Mouse (Mus musculus) midbrain, embryonic 14.5 days (tissue): ENCODE measurements at regions not wholly inside any gene's neighbourhood (a gene's known extent, or its start where the extent isn't known, plus 50 kb on each side); places are given as distances from the start of the nearest gene placed in this dataset.
A peak's percentile ranks its signal among the peaks of the same experiment; 100 is the strongest.

Source experiments
- ATAC-seq: fragments of 200-750 bp; cut with Nextera tagmentation; 2 replicates; pipeline ENCODE4 v1.8.0; 2017; ENCODE audit warnings: moderate number of reproducible peaks, moderate library complexity; ENCODE audit not compliant: low FRiP score, low TSS enrichment
- DNase-seq: peaks from one replicate; pipeline ENCODE4 v3.0.0-alpha.2; 2015
- H3K27ac ChIP-seq: fragments of 300-500 bp; sonication (generic); replicated peaks from 2 replicates; pipeline ENCODE4 v1.5.1; 2014; ENCODE audit warnings: mild to moderate bottlenecking, low read depth, low read length, moderate library complexity
- H3K27me3 ChIP-seq: fragments of 300-500 bp; sonication (generic); 2 replicates; pipeline ENCODE4 v1.6.1; 2014; ENCODE audit warnings: low read length, control low read depth, mixed read lengths; ENCODE audit not compliant: control insufficient read depth, insufficient read depth
- H3K36me3 ChIP-seq: fragments of 300-500 bp; sonication (generic); 2 replicates; pipeline ENCODE4 v1.6.1; 2014; ENCODE audit warnings: low read length, control low read depth; ENCODE audit not compliant: control insufficient read depth, insufficient read depth
- H3K4me1 ChIP-seq: fragments of 300-500 bp; sonication (generic); 2 replicates; pipeline ENCODE4 v1.6.1; 2014; ENCODE audit warnings: mild to moderate bottlenecking, antibody characterized with exemption, low read length, control low read depth; ENCODE audit not compliant: control insufficient read depth, insufficient read depth
- H3K4me2 ChIP-seq: fragments of 300-500 bp; sonication (generic); 2 replicates; pipeline ENCODE4 v1.6.1; 2014; ENCODE audit warnings: mild to moderate bottlenecking, low read length, moderate library complexity
- H3K4me3 ChIP-seq: fragments of 300-500 bp; sonication (generic); replicated peaks from 2 replicates; pipeline ENCODE4 v1.5.1; 2014; ENCODE audit warnings: low read depth, low read length
- H3K9ac ChIP-seq: fragments of 300-500 bp; sonication (generic); replicated peaks from 2 replicates; pipeline ENCODE4 v1.6.1; 2014; ENCODE audit warnings: mild to moderate bottlenecking, low read length, moderate library complexity
- H3K9me3 ChIP-seq: fragments of 300-500 bp; sonication (generic); 2 replicates; pipeline ENCODE4 v1.6.1; 2016; ENCODE audit warnings: low read length, control low read depth, mixed read lengths; ENCODE audit not compliant: control insufficient read depth
- WGBS: fragments of 180-500 bp; shearing (Covaris S2); extraction: QIAGEN DNeasy Blood & Tissue Kit; methylation state at CpG from one replicate; pipeline ENCODE4 v1.1.7; 2014; 5-methylcytosine and 5-hydroxymethylcytosine counted together

DNA sequence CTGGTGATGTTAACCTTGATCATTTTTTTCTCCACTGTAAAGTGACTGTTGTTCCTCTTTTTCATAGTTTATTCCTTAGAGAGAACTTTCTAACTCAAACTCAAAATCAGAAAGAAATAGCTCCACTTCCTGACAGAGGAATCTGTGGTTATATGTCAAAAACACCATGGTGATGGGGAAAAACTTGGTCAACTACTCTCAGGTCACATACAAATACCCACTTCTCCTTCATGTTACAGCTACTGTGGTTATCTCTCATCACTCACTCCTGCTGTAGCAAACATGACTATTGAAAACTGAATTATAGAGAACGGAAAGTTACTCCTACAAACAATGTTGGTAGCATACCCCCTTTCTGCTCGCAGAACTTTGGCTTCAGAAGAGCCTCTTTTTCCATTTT is 127.1 kb upstream of the Cp start:
- Histone ChIP-seq H3K36me3 (no peaks in the 10 kb centered on the region), H3K9me3 (no peaks in the 10 kb centered on the region), H3K9ac (no peak overlapping the region), H3K27ac (no peak overlapping the region), H3K4me3 (no peak overlapping the region), H3K27me3 (no peaks in the 10 kb centered on the region), H3K4me1 (no peaks in the 10 kb centered on the region), H3K4me2 (no peak overlapping the region)
- 94% methylated on average over 2 of the region's 2 CpGs for WGBS
- ATAC-seq: no peak
- no peak for DNase-seq

DNA sequence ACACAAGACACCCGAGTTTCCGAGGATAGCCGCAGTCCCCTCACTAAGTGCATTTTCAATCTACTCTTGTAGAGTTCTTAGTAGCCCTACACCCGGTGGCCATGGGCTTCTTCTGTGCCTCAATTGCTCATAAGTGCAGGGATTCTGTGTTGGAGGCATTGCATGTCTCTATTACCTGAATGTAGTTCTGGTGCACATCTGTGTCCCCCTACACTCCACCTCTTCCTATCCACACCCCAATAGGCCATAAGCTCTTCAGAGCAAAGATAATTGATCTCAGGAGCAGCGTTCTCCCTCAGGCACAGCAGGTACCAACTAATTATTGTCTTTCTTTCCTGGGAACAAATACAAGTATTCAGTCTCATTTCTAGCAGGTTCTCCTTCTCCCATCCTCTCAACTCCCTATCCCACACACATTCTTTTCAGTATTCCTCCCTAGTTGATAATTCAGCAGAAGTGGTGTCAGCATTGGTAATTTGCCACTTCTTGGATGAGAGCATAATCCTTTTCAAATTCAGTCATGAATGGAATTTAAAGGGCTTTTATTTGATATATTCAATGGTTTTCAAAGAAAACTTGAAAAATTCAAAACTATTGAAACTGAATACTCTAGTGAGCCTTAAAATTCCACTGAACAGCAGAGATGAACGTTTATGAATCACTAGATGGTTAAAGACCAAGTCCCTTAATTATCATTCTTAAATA is 108.7 kb upstream of the Cp start:
- H3K4me2 ChIP-seq: no peak overlapping the region
- no peaks in the 10 kb centered on the region for H3K9me3 ChIP-seq
- no peak overlapping the region for H3K4me3 ChIP-seq
- DNase-seq (no peak), ATAC-seq (no peak)
- 81% methylated on average over 6 of the region's 6 CpGs for WGBS
- no peaks in the 10 kb centered on the region for H3K4me1 ChIP-seq
- no peaks in the 10 kb centered on the region for H3K27me3 ChIP-seq
- H3K36me3 ChIP-seq: no peaks in the 10 kb centered on the region
- no peak overlapping the region for H3K9ac ChIP-seq
- H3K27ac ChIP-seq: no peak overlapping the region

GRCm38 (mm10) chr3:19848736-19849269 is 108.1 kb upstream of the Cp start:
- Histone ChIP-seq H3K4me2 (no peak overlapping the region), H3K9ac (no peak overlapping the region), H3K36me3 (no peaks in the 10 kb centered on the region), H3K4me3 (no peak overlapping the region), H3K9me3 (no peaks in the 10 kb centered on the region), H3K27me3 (no peaks in the 10 kb centered on the region), H3K4me1 (no peaks in the 10 kb centered on the region), H3K27ac (no peak overlapping the region)
- no peak for ATAC-seq
- no peak for DNase-seq
- 71% methylated on average over 1 of the region's 1 CpGs for WGBS

GRCm38 (mm10) chr3:19882623-19883022 is 74.2 kb upstream of the Cp start:
- Histone ChIP-seq H3K36me3 (no peaks in the 10 kb centered on the region), H3K4me3 (no peak overlapping the region), H3K9me3 (no peaks in the 10 kb centered on the region), H3K9ac (no peak overlapping the region), H3K27ac (no peak overlapping the region), H3K4me1 (no peaks in the 10 kb centered on the region), H3K4me2 (no peak overlapping the region), H3K27me3 (no peaks in the 10 kb centered on the region)
- WGBS: 76% methylated on average over 2 of the region's 2 CpGs
- DNase-seq: no peak
- ATAC-seq: no peak

GRCm38 (mm10) chr3:19888405-19888804 is 68.4 kb upstream of the Cp start:
- H3K36me3 ChIP-seq: no peaks in the 10 kb centered on the region
- no peak overlapping the region for H3K9ac ChIP-seq
- H3K9me3 ChIP-seq: no peaks in the 10 kb centered on the region
- H3K27ac ChIP-seq: no peak overlapping the region
- no peak for ATAC-seq
- no peak for DNase-seq
- H3K4me2 ChIP-seq: no peak overlapping the region
- H3K27me3 ChIP-seq: no peaks in the 10 kb centered on the region
- no peak overlapping the region for H3K4me3 ChIP-seq
- no peaks in the 10 kb centered on the region for H3K4me1 ChIP-seq

DNA sequence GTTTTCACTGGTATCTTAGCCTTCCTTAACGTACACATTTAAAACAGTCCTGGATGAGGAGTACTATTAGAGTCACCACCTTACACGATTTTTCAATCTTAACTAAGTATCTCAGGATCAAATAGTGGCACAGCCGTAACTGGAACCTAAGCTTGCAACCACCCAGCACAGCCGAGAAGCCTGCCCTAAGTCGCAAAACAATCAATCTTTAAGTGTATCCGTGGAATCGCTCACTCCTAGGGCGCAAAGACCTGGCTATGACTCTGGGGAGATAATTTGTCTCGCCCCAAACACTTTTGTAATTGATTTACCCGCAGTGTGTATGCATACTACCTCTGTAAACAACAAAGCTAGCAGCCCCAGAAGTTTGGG is 62.6 kb upstream of the Cp start:
- Histone ChIP-seq H3K9ac (peak overlapping the region; percentile 32; the same call in 1 of the 2 replicates), H3K27me3 (no peaks in the 10 kb centered on the region), H3K36me3 (0 out of 2 replicates have a peak, but pooled peaks cover 2% of the 10 kb centered on the region), H3K4me1 (peaks cover 18% of the 10 kb centered on the region), H3K4me2 (peak overlapping the region; percentile 58), H3K4me3 (peak overlapping the region; percentile 81), H3K9me3 (no peaks in the 10 kb centered on the region), H3K27ac (no peak overlapping the region)
- no peak for DNase-seq
- ATAC-seq: no peak
- 6% methylated on average over 10 of the region's 10 CpGs for WGBS

- H3K4me1 ChIP-seq: peaks cover 18% of the 10 kb centered on the region
- DNase-seq (peak; percentile 97), ATAC-seq (peak; percentile 98)
- H3K27ac ChIP-seq: peak overlapping the region; percentile 83
- no peaks in the 10 kb centered on the region for H3K9me3 ChIP-seq
- peak overlapping the region; percentile 81 for H3K4me3 ChIP-seq
- no peaks in the 10 kb centered on the region for H3K27me3 ChIP-seq
- peak overlapping the region; percentile 88 for H3K9ac ChIP-seq
- H3K4me2 ChIP-seq: peak overlapping the region; percentile 90
- WGBS: under 1% methylated on average over 68 of the region's 68 CpGs
- 0 out of 2 replicates have a peak, but pooled peaks cover 2% of the 10 kb centered on the region for H3K36me3 ChIP-seq
Observed at GRCm38 (mm10) chr3:19894630-19895578, 62.0 kb upstream of the Cp start.

DNA sequence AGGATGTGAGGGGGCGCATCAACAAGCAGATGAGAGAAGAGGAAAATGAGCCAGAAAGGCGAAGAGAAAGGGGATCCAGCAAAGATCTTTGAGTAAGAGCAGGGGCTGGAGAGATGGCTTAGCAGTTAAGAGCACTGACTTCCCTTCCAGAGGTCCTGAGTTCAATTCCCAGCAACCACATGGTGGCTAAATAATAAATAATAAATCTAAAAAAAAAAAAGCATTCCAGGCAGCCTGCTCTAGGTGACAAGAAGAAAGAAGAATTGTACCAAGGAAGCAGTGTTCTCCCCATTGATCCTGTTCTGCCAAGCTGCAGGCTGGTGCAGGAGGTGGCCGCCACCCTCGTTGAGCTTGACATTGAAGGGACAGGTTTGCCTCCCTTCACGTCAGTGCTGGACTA is 61.1 kb upstream of the Cp start:
- no peaks in the 10 kb centered on the region for H3K9me3 ChIP-seq
- H3K36me3 ChIP-seq: 0 out of 2 replicates have a peak, but pooled peaks cover 2% of the 10 kb centered on the region
- H3K27ac ChIP-seq: no peak overlapping the region
- H3K27me3 ChIP-seq: no peaks in the 10 kb centered on the region
- H3K4me2 ChIP-seq: peak overlapping the region; percentile 90
- ATAC-seq (no peak), DNase-seq (no peak)
- H3K4me1 ChIP-seq: peaks cover 18% of the 10 kb centered on the region
- peak overlapping the region; percentile 88 for H3K9ac ChIP-seq
- peak overlapping the region; percentile 81 for H3K4me3 ChIP-seq
- 38% methylated on average over 5 of the region's 5 CpGs for WGBS
